Mouse (Mus musculus): Measurements from ENCODE around the gene Polr2c.
A peak's percentile ranks its signal among the peaks of the same experiment; 100 is the strongest.
"Not testable (repeated sequence)": the region's sequence is repeated elsewhere in the genome, so short reads cannot be mapped to it uniquely, and the experiment has no call there.

The Polr2c gene

DNA sequence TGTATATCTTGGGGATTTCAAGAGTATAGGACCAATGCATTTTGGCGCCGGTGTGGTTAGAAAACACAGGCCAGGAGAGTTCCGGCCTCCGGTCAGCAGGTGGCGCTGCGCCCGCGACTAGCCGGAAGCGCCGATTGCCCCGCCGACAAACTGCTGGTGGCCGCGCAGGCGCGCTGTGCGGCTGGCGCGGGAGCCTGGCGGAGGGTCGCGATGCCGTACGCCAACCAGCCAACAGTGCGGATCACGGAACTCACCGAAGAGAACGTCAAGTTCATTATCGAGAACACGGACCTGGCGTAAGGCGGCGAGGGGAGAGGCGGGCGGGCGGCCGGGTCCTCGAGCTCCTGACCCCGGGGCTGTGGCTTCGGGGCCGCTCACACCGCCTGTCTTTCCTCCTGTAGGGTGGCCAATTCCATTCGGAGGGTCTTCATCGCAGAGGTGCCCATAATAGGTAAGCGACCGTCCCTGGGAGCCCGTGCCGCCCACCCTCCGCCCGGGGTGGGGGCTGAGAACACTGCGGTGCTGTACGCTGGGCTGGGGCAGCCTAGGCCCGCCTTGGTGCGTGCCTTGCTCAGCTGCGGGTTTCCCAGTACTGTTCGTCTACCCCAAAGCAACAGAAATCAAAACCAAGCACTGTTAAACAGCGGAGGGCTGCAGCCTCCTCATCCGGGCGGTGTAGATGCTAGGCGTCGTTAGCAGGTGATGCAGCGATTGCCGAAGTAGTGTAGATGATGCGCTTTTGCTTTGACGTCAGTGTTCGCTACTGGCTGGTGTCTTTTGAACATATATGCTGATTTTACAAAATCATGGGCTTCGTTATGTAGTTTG lies at the start of gene Polr2c:
Gene Polr2c, plus strand, starts transcription at position 105 of the 828 bp plus-strand sequence.
- DNase-seq (ENCODE audit: low spot score): peak; percentile 95

- no peak for DNase-seq (ENCODE audit: low spot score)
Measured at GRCm38 (mm10) chr8:94807506-94807905, 49.7 kb upstream of the Polr2c start.

DNA sequence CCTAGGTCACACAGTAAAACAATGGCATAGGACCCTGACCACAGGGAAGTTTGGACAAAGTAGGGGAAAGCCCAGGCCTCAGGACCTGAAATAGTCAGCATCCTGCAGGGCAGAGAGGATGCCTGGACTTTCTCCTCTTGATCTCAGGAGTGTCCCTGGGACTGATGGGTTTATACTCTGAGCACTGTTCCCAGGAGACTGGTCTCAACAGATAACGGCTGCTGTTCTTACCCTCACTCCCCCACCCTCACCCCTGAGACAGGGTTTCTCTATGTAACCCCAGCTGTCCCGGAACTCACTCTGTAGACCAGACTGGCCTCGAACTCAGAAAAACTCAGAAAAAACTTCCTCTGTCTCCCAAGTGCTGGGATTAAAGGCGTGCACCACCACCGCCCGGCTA lies 48.9 kb upstream of the Polr2c start:
- DNase-seq (ENCODE audit: low spot score): no peak

- DNase-seq (ENCODE audit: low spot score): no peak
Measured at GRCm38 (mm10) chr8:94810153-94810552, 47.1 kb upstream of the Polr2c start, which contains the start of gene Ccl17. Gene Ccl17 (plus strand): TSS chr8:94810453.

GRCm38 (mm10) chr8:94810855-94811254 lies 46.4 kb upstream of the Polr2c start:
- no peak for DNase-seq (ENCODE audit: low spot score)

DNA sequence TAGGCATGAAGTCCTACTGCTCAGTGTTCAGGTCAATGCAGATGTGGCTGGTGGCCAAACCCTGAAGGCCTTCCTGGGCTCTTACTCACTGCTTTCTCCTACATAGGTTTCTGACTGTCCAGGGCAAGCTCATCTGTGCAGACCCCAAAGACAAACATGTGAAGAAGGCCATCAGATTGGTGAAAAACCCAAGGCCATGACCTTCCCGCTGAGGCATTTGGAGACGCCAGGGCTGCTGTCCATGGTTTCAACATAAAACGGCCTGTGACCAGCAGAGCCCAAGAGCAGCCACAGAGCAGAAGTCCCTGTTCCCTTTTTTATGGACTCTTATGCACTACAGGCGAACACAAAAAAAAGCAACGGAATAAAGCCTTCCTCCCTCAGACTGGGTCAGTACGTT lies 45.6 kb upstream of the Polr2c start:
- no peak for DNase-seq (ENCODE audit: low spot score)

DNA sequence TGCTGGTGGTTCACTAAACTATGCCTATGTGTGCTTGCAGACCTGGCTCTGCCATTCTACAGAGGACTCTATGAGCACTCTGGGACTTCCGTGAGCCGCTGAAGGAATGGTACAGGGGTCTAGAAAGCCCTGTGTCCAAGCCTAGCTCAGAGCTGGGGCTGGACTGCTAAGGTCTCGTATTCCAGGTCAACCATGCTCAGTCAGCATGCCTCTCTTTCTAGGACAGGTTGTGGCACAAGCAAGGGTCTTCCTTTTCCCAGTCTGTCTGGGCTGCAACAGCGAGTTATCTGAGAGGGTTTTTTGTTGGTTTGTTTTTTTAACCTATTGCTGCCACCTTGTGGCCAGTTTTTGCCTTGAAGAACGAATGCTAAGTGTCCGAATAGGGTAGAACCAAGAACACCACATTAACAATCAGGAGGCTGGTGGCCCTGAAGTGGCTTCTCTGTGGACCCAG lies 44.6 kb upstream of the Polr2c start:
- DNase-seq (ENCODE audit: low spot score): peak; percentile 83

DNA sequence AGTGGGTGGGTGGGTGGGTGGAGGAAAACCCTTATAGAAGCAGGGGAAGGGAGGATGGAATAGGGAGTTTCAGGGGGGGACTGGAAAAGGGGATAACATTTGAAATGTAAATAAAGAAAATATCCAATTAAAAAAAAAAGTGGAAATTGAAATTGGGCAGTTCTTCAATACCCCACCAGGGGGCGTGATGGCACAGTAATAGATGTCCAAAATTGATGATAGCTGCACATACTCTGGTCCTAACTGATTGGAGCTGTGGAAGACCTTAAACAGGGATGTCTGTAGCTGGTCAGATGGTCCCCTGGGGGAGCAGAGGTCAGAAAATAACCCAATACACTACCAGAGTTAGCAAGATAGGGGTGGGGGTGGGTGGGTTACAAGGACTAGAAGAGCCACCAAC lies 42.7 kb upstream of the Polr2c start:
- no peak for DNase-seq (ENCODE audit: low spot score)

DNA sequence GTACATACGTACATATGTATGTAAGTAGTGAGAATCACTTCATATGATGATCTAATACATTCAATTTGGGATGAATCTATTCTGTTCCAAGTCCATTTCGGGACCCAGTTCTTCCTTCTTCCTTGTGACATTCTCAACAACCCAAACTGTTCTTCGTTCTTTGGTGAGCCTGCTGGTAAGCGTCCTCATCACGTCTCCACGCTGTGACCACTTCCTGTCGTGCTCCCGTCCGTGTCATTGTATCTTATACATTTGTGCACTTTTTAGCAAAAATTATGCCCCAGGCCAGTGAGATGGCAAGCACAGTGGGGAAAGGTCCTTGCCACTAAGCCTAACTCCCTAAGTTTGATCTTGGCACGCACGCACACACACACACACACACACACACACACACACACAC lies 39.3 kb upstream of the Polr2c start:
- no peak for DNase-seq (ENCODE audit: low spot score)

GRCm38 (mm10) chr8:94819671-94820179 lies 37.5 kb upstream of the Polr2c start:
- no peak for DNase-seq (ENCODE audit: low spot score)

DNA sequence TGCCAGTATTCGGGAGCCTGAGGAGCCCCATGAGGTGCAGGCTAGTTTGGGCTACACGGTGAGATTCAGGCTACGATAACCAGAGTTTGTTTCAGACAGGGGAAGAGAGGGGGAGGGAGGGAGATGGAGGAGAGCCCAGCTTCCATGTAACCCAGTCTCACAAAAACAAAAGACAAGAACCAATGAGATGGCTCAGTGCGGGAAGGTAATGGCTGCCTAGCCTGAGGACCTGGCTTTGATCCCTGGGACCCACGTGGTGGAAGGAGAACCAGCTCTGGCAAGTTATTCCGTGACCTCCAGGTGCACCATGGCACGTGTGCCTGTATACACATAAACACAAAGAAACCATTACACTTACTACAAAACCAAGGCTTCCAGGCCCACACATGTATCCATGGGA lies 36.7 kb upstream of the Polr2c start:
- no peak for DNase-seq (ENCODE audit: low spot score)

GRCm38 (mm10) chr8:94821381-94821780 lies 35.9 kb upstream of the Polr2c start:
- DNase-seq (ENCODE audit: low spot score): no peak

GRCm38 (mm10) chr8:94822637-94823560 lies 34.4 kb upstream of the Polr2c start:
- peak; percentile 51 for DNase-seq (ENCODE audit: low spot score)

- no peak for DNase-seq (ENCODE audit: low spot score)
Measured at GRCm38 (mm10) chr8:94825170-94825569, 32.1 kb upstream of the Polr2c start.

GRCm38 (mm10) chr8:94826210-94826609 lies 31.0 kb upstream of the Polr2c start:
- no peak for DNase-seq (ENCODE audit: low spot score)

GRCm38 (mm10) chr8:94828284-94828683 lies 29.0 kb upstream of the Polr2c start:
- no peak for DNase-seq (ENCODE audit: low spot score)

DNA sequence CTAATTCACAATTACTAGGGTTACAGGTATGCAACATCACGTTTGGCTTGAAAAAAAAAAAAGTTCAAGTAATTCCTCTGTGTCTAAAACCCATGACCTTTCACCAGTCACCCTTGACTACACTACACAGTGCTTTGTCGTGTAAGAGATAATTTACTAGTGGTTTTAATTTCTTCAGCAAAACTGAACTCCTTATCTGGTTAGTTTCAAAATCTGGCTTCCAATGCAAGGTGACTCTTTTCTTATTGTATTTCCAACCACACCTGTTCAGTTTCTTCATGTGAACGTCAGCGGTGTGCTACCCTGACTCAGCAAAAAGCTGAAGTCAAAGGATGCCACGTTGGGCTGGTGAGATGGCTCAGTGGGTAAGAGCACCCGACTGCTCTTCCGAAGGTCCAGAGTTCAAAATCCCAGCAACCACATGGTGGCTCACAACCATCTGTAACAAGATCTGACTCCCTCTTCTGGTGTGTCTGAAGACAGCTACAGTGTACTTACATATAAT lies 23.3 kb upstream of the Polr2c start:
- DNase-seq (ENCODE audit: low spot score): not testable (repeated sequence)

GRCm38 (mm10) chr8:94835751-94836150 lies 21.5 kb upstream of the Polr2c start:
- not testable (repeated sequence) for DNase-seq (ENCODE audit: low spot score)

GRCm38 (mm10) chr8:94836456-94837240 lies 20.6 kb upstream of the Polr2c start:
- no peak for DNase-seq (ENCODE audit: low spot score)

DNA sequence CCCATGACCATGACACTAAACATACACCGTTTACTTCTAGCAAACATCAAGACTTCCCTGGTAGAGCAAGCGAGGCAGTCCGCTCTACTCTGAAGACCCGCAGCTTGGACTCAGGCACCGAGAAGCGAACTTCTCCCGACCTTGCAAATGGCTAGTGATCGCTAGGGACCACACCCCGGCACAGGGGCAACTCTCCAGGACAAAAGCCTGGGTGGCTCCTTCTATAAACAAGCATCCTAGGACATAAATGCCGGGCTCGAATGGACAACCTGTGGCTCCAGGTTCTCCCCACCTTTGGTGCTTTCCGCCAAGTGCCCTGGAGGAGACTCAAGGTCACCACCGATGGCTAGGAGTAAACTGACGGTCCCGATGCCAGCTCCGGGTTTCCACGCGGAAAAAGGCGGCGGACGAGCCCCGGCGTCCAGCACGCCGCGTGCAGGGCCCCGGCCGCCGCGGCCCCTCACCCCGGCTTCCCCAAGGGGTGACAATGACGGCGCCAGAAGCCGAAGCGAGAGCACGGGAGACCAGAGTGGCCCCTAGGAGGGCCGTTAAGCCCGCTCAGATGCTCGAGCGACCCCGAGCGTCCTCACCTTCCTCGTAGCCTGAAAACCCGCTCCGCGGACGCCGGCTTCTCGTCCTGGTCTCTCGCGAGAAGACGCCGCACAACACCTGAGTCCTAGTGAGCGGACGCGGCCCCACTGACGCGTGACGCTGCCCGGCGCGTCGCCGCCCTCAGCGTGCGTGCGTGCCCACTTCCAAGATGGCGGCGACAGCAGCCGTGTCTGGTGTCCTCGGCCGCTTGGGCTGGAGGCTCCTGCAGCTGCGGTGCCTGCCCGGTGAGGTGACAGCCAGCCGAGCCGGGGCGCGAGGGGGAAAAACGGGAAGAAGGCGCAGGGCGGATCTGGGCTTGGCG lies 19.3 kb upstream of the Polr2c start, which contains the start of the genes Coq9 and Ciapin1:
Gene Coq9, plus strand, starts transcription at position 660 of the 913 bp plus-strand sequence.
Gene Ciapin1, minus strand, starts transcription at position 697 of the 913 bp plus-strand sequence.
- peak; percentile 87 for DNase-seq (ENCODE audit: low spot score)

Measured in urinary bladder, postnatal 25 days (tissue).